Mouse (Mus musculus) macrophage (primary cell): ENCODE data around the gene Calr3. TPM values are rescaled to one million over a fixed set of nuclear protein-coding genes. Genes with fewer than 3 reads are reported as not detected.
A peak's percentile ranks its signal among the peaks of the same experiment; 100 is the strongest.

Source experiments
- H3K27ac ChIP-seq: fragments of 350-480 bp; formaldehyde crosslinking; 2 replicates; pipeline ENCODE4 v1.9.0; 2021
- H3K36me3 ChIP-seq: fragments of 350-480 bp; formaldehyde crosslinking; 2 replicates; pipeline ENCODE4 v1.9.0; 2021; ENCODE audit errors: inconsistent target
- H3K4me3 ChIP-seq: fragments of 350-480 bp; formaldehyde crosslinking; 2 replicates; pipeline ENCODE4 v1.9.0; 2021; ENCODE audit errors: inconsistent target
- H3K79me2 ChIP-seq: fragments of 350-480 bp; formaldehyde crosslinking; 2 replicates; pipeline ENCODE4 v1.9.0; 2021; ENCODE audit errors: inconsistent target
- WGBS: methylation state at CpG from one replicate; pipeline ENCODE4 v1.1.7; 2026; ENCODE audit warnings: inconsistent platforms; ENCODE audit not compliant: missing documents; 5-methylcytosine and 5-hydroxymethylcytosine counted together
- polyA plus RNA-seq: library from polyadenylated mRNA; stranded (reverse); fragments of 250-400 nt; gene quantifications from 3 replicates; pipeline ENCODE4 v1.2.4, GENCODE M21; 2018; ENCODE audit warnings: inconsistent platforms
- total RNA-seq, 78 experiments: library from RNA; depleted of rRNA; stranded (reverse); fragments of 250-400 nt; gene quantifications; 1 replicate in 9 of 78; 2 replicates in 24 of 78; 3 replicates in 43 of 78; 4 replicates in 2 of 78; pipeline ENCODE4 v1.2.4; 2018; ENCODE audit warnings: inconsistent platforms in 56 of 78

Gene Calr3
- total RNA-seq (2018; cell fraction: chromatin; rRNA removed), result under 1 TPM in 4 of 26 experiments, not detected in 22; 0.32 to 0.55 (median 0.41) TPM
- total RNA-seq (2018; cell fraction: cytosol; rRNA removed), result under 1 TPM; 0.08 to 0.86 (median 0.40) TPM
- total RNA-seq (2018; cell fraction: nucleus; rRNA removed), result under 1 TPM in 11 of 26 experiments, not detected in 15; 0.26 to 0.89 (median 0.48) TPM
- 0.50 to 0.60 TPM (median 0.58 TPM) in 3 replicates for polyA plus RNA-seq

- Histone ChIP-seq H3K36me3 (peaks cover 9% of the 10 kb centered on the region; the same call in 1 of the 2 replicates), H3K4me3 (peak within 1 kb of the TSS; percentile 40), H3K79me2 (no peaks in the 10 kb centered on the region), H3K27ac (peak within 1 kb of the TSS; percentile 32)
- WGBS, result 10% methylated on average over 34 of the region's 34 CpGs
Measured at GRCm38 (mm10) chr8:72443338-72443993, at the start of gene Calr3, which contains the start of gene 1700030K09Rik. TSS of gene Calr3 (minus strand) at chr8:72443870. TSS of gene 1700030K09Rik (plus strand) at chr8:72443880.

GRCm38 (mm10) chr8:72493381-72493780 lies 49.7 kb upstream of the Calr3 start:
- Histone ChIP-seq H3K4me3 (peak overlapping the region; percentile 79), H3K36me3 (peaks cover 21% of the 10 kb centered on the region), H3K79me2 (peaks cover 91% of the 10 kb centered on the region), H3K27ac (peak overlapping the region; percentile 69)
- whole genome bisulfite sequencing, result 10% methylated on average over 8 of the region's 8 CpGs

GRCm38 (mm10) chr8:72492622-72493081 lies 49.0 kb upstream of the Calr3 start:
- Histone ChIP-seq H3K27ac (peak overlapping the region; percentile 69), H3K79me2 (peaks cover 89% of the 10 kb centered on the region), H3K4me3 (peak overlapping the region; percentile 79), H3K36me3 (peaks cover 21% of the 10 kb centered on the region)
- 2% methylated on average over 54 of the region's 56 CpGs for WGBS

GRCm38 (mm10) chr8:72491680-72492621 lies 48.3 kb upstream of the Calr3 start, which contains the start of gene Slc35e1:
TSS of gene Slc35e1 (minus strand) at chr8:72492614.
- WGBS, result under 1% methylated on average over 97 of the region's 98 CpGs
- peaks cover 82% of the 10 kb centered on the region for H3K79me2 ChIP-seq
- H3K36me3 ChIP-seq, result peaks cover 20% of the 10 kb centered on the region
- peak within 1 kb of the TSS; percentile 69 for H3K27ac ChIP-seq
- peak within 1 kb of the TSS; percentile 79 for H3K4me3 ChIP-seq

- WGBS, result 94% methylated on average over 2 of the region's 2 CpGs
- peaks cover 73% of the 10 kb centered on the region for H3K79me2 ChIP-seq
- H3K27ac ChIP-seq, result no peak overlapping the region
- peaks cover 15% of the 10 kb centered on the region for H3K36me3 ChIP-seq
- peak overlapping the region; percentile 65; the same call in 1 of the 2 replicates for H3K4me3 ChIP-seq
Measured at GRCm38 (mm10) chr8:72491017-72491416, 47.3 kb upstream of the Calr3 start.

- H3K36me3 ChIP-seq, result peaks cover 26% of the 10 kb centered on the region
- H3K4me3 ChIP-seq, result no peak overlapping the region
- peaks cover 53% of the 10 kb centered on the region for H3K79me2 ChIP-seq
- peak overlapping the region; percentile 62 for H3K27ac ChIP-seq
Measured at GRCm38 (mm10) chr8:72487014-72487413, 43.3 kb upstream of the Calr3 start.

- Histone ChIP-seq H3K4me3 (no peak overlapping the region), H3K27ac (peak overlapping the region; percentile 62), H3K79me2 (peaks cover 39% of the 10 kb centered on the region), H3K36me3 (peaks cover 31% of the 10 kb centered on the region)
- 39% methylated on average over 6 of the region's 6 CpGs for WGBS
Measured at GRCm38 (mm10) chr8:72485456-72486199, 42.0 kb upstream of the Calr3 start.

GRCm38 (mm10) chr8:72474826-72475546 lies 31.3 kb upstream of the Calr3 start, which contains the start of gene Cherp:
TSS of gene Cherp (minus strand) at chr8:72475226.
- Histone ChIP-seq H3K4me3 (peak within 1 kb of the TSS; percentile 83), H3K36me3 (peaks cover 20% of the 10 kb centered on the region), H3K27ac (peak within 1 kb of the TSS; percentile 69), H3K79me2 (peaks cover 61% of the 10 kb centered on the region)
- under 1% methylated on average over 75 of the region's 80 CpGs for WGBS

- H3K4me3 ChIP-seq, result no peak overlapping the region
- peaks cover 46% of the 10 kb centered on the region for H3K79me2 ChIP-seq
- 96% methylated on average over 7 of the region's 7 CpGs for WGBS
- peaks cover 59% of the 10 kb centered on the region for H3K36me3 ChIP-seq
- no peak overlapping the region for H3K27ac ChIP-seq
Measured at GRCm38 (mm10) chr8:72470684-72471083, 27.0 kb upstream of the Calr3 start.

GRCm38 (mm10) chr8:72469984-72470383 lies 26.3 kb upstream of the Calr3 start:
- peaks cover 46% of the 10 kb centered on the region for H3K79me2 ChIP-seq
- 93% methylated on average over 8 of the region's 8 CpGs for WGBS
- H3K4me3 ChIP-seq, result no peak overlapping the region
- H3K27ac ChIP-seq, result no peak overlapping the region
- H3K36me3 ChIP-seq, result peaks cover 66% of the 10 kb centered on the region

GRCm38 (mm10) chr8:72469243-72469642 lies 25.6 kb upstream of the Calr3 start:
- Histone ChIP-seq H3K36me3 (peaks cover 72% of the 10 kb centered on the region), H3K4me3 (no peak overlapping the region), H3K27ac (no peak overlapping the region), H3K79me2 (peaks cover 44% of the 10 kb centered on the region)
- WGBS, result 96% methylated on average over 2 of the region's 2 CpGs

- Histone ChIP-seq H3K27ac (no peak overlapping the region), H3K4me3 (no peak overlapping the region), H3K79me2 (no peaks in the 10 kb centered on the region), H3K36me3 (peaks cover 93% of the 10 kb centered on the region)
- WGBS, result 96% methylated on average over 10 of the region's 10 CpGs
Measured at GRCm38 (mm10) chr8:72464211-72464610, 20.5 kb upstream of the Calr3 start.

GRCm38 (mm10) chr8:72459881-72460533 lies 16.3 kb upstream of the Calr3 start:
- 93% methylated on average over 4 of the region's 4 CpGs for WGBS
- H3K79me2 ChIP-seq, result no peaks in the 10 kb centered on the region
- no peak overlapping the region for H3K27ac ChIP-seq
- peaks cover 61% of the 10 kb centered on the region for H3K36me3 ChIP-seq
- no peak overlapping the region for H3K4me3 ChIP-seq
